Mouse (Mus musculus): ENCODE measurements around the gene Luc7l.

GRCm38 (mm10) chr17:26275933-26276332, 23.2 kb downstream of the Luc7l start:
- TF ChIP-seq CTCF (IDR thresholded peaks at IDR 0.05; ENCODE audit: extremely low read depth, insufficient read depth, insufficient read length, insufficient replicate concordance): no peak
- TF ChIP-seq POLR2A (IDR thresholded peaks at IDR 0.05; ENCODE audit: low read depth, low read length): no peak

Data from spleen, adult 2 months (tissue).